Mouse (Mus musculus): ENCODE data around the gene Chd5.

Gene Chd5

DNA sequence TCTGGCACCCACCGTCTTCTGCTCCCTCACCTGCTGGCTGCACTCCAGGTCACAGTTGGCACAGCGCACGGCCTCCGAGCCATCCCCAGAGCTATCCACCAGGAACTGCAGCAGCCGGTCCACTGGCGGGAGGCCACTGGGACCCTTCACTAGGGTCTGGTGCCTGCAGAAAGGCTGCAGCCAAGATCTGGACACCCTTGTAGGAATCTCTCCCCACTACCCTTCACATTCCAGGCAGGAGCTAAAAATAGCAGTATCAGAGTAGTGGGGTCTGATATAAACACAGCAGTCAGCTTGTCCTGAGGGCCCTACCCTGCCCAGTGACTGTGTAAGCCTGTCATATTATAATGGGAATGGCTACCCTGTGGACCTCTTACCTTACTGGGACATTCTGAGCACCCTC, 20.8 kb upstream of the Chd5 start:
- CTCF ChIA-PET = no interaction called here

DNA sequence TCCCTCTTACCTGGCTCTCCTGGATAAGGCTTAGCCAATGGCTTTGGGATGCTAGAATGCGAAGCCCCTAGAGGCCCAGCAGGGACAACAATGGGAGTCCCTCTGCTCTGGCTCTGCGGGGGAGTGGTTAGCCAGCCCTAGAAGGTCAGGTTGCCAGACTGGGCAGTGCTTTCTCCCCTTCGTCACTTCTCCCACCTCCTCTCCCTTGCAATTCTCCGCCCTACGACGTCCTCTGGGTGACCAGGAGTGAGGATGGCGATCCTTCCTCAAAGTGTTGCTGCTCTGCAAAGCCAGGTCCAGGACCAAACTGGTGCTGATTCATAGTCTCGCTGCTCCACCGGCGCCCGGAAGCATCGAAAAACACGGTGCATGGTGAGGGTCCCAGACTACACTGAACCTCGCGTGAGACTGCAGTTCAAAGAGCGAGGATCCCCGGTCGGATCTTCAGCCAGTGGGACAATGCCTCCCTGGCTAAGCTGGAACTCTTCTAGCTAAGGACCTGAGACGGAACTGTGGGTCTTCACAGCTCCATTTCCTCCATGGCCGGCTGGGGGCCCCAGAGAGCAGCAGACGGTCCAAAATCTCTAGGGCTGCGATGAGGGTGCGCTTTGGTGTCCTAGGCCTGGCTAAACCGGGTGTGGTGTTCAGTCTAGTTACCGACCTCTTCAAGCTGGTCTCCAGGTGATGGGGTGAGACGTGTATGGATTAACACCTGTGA, 19.8 kb upstream of the Chd5 start, which contains the start of gene Rnf207:
Gene Rnf207, minus strand, starts transcription at position 477 of the 718 bp plus-strand sequence.
- CTCF ChIA-PET = no interaction called here

DNA sequence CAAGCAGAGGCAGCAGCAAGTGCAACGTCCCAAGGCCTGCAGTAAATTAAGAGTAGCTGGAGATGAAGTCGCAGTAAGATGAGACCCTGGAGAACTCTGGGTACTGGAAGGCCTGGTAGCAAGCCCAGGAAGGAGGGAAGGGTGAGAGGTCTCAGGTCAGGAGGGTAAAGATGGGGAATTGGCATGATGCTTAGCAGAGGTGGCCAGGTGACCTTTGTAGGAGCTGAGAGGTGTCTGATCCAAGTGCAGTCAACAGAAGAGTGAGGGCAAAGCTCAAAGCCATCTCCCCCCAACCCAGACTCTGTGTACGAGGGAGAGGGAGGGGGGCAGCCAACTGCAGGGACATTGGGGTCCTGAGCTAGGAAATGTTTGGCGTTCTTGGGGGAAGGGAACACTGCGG, 17.0 kb upstream of the Chd5 start:
- CTCF ChIA-PET = no interaction called here

DNA sequence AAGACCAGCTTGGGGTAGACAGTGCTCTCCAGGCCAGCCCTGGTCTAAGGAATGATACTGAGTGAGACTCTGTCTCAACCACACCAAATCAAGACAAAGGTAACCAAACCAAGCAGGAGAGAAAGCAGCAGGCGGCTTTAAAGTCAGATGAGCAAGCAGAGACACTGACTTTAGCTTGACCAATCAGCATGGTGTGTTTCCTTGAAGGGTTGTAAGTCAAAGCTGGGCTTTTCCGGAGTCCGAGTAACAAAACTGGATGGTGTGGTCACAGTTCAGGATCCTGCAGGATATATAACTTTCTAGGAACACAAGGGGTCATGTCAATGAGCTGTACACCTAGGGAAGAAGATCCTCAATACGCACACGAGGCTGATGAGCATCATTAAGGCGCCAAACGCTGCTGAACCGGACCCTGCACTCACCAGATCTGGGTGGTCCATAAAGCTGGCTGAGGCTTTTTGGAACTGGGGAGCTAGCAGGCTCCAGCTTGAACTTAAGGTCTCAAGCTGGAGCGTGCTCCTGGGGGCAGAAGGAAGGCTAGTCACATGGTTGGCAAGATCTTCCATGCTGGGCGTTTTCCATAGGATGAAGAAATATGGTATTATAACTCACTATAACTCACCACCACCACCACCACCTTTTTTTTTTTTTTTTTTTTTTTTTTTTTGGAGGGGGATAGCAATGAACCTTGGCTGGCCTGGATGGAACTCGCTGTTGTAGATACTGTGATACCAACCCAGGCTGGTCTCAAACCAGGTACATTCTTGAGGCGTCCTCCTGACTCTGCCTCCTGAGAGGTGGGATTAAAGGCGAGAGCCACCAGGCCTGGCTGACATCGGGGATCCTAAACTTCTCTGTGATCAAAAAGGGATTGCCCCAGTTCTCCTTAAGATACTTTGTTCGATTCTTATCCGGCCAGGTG, 13.5 kb upstream of the Chd5 start:
- CTCF ChIA-PET = no interaction called here

DNA sequence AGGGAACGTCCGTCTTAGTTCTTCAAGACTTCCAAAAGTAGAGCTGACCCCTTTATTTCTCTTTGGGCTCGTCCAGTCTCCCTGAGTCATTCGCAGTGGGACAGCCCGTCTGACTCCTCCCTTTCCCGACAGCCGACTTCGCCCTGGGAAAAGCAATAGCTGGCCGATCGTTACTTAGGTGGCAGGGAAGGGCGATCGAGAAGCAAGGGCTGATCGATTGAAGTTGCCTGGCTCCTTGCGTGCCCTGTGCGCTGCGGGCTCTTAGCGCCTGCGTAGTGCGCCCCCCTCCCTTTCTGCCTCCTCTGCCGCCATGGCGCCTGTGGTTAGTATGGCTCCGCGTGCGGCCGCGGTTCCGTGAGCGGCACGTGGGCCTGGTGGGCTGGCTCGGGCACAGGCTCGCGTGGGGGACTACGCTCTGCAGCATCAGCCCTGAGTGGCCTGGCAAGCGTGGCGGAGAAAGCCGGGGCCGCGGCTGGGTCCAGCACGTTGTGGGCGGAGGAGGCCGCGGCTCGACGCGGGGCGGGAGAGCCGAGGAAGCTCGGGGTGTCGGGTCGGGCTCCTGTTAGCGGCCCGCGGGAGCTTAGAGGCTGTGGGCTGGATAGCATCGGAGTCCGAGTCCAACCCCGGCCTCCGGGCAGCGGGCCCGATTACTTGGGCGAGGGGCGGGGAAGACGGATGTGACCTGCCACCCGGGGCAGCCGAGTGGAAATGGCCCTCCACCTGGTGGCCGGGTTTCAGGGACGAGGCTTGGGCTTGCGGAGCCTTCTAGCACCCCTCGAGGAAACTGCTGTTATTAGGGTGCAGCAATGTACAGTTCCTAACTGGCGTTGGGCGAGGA, 12.7 kb upstream of the Chd5 start, which contains the start of gene Rpl22:
Gene Rpl22, plus strand, starts transcription at position 169 of the 838 bp plus-strand sequence.
- CTCF ChIA-PET = no interaction called here

DNA sequence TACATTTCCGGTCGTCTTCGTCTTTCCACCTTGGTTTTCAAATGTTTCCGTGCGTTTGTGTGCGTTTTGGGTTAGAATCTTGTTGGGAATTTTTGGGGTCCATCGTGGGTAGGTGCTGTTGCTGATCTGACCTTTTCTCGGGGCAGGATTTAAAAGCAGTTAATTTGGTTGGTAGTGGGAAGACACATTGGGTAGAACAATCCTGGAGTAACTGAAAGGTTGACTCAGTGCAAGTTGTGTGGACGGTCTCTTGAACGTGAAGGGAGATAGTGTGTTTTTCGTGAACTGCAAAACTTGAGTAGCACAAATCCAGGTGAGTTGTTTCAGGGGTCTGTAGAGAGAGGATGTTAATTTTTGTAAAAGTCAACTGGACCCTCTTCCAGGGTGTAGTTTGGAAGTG, 11.9 kb upstream of the Chd5 start:
- CTCF ChIA-PET = no interaction called here

DNA sequence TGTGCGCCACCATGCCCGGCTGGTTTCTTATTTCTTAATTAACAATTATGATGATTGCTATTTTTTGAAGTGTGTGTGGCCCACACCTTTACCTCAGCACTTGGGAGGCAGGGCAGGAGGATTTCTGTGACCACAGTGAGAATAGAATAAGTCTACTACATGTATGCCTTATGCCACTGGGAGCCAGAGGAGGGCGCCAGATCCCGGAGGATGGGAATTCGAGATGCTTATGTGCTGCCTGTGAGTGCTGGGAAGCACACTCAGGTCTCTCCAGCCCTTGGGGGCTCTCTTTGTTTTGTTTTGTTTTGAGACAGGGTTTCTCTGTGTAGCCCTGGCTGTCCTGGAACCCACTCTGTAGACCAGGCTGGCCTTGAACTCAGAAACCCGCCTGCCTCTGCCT, 9.8 kb upstream of the Chd5 start:
- CTCF ChIA-PET = no interaction called here

DNA sequence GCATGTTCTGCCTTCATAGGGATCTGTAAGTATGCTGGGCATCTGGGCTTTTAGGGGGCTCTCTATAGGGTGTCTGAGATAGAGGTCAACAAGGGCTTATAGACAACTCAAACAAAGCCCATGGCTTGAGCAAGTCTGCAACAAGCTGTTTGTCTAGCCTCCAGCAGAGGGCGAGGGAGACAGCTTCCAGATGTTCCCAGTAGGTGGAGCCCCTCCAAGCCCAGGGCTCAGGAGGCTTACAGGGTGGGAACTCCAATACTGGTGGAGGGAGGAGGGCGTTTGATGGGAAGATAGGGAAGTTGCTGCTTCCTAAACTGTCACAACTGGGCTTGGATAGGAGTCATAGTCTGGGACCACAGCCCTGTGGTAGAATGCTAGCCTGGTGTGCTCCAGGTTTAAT, 5.5 kb upstream of the Chd5 start:
- CTCF ChIA-PET = interaction anchor here (0.6 kb wide), 1 partner anchor 50 kb away, joined by 4 read pairs; no protein-coding TSS in a partner anchor

DNA sequence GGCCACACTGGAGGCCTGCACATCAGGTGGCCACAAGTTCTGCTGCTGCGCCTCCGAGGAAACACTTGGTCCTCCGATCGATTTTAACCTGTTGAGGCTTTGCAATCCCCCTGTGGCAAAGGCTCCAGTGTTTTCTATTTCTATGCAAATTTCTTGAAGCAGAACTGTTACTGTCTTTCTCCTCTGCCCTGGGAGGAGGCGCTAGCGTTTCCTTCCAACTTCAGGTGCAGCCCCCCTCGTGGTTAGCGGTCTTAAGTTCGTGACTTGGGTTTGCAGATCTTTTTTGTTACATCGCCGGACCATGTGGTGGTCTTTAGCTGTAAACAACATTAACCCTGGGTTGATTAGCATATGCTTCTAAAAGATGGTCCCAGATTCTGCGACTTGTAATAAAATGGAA, 4.9 kb upstream of the Chd5 start:
- CTCF ChIA-PET = no interaction called here

DNA sequence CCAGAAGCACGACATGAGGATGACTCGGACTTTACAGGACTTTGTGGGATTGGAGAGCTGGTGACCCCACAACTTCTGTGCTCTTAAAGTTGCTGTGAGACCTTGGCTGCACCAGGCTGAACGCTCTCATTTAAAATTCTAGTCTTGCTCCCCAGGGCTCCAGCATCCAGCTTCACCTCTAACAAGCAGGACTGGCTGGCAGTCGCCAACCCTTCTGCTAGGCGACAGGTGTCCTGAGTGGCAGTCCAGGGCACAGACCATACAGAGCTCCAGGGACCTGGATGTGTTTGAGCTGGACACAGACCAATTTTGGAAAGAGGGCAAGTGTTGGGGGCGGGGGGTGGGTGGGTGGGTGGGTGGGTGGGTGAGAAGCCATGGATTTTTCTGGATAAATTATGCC, 679 bp upstream of the Chd5 start:
- CTCF ChIA-PET = no interaction called here

DNA sequence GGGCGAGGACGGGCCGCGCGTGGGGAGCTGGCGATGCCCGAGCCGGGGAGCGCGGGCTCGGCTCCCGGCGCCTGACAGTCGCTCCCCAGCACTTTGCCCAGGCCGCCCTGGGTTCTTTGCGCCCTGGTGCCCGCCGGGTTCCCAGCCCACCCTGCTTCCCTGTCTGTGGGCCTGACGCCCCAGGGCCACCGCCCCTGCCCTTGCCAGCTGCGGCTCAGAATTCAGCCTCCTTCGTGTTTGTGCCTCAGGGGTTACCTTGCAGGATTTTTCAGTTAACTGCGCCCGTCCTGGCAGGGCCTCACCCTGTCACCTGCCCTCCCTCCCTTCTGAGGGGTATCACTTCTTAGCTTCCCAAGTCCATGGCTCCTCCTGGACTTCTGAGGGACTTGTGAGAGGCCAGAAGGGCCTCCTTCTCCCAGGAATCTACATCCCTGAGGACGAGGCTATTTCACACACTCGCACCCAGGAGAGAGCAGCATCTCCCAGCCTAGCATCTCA, 891 bp downstream of the Chd5 start:
- CTCF ChIA-PET = no interaction called here

DNA sequence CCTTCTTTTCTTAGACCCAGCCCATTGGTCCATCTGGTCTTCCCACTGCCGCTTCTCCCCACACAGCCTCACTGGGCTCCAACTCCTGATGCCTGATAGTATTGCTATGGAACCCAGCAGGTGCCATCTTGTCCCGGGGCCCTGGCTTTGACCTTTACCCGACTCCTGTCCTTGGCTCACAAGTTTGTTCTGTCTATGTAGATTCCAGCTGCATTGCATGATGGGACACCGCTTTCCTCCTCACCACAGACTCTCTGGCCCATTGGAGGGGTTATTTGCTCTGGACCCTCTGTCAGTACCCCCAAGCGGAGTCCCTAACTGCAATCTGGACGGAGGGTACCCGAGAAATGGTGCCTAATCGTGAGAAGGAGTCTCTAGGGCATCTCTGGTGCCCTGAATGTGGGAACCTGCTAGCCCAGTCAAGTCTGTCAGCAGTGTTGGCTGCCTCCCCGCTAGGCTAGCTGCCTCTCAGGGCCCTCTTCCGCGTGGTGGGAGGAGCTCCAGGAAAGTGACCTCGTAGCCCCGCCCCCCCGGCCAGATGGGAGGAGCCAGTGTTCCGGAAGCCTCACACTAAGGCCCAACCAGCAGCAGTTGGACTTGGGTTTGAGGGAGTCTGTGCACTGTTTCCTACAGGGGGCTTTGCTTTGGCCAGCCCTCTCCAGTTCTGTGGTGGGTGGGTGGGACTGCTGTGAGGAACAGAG, 2.3 kb downstream of the Chd5 start:
- CTCF ChIA-PET = no interaction called here

DNA sequence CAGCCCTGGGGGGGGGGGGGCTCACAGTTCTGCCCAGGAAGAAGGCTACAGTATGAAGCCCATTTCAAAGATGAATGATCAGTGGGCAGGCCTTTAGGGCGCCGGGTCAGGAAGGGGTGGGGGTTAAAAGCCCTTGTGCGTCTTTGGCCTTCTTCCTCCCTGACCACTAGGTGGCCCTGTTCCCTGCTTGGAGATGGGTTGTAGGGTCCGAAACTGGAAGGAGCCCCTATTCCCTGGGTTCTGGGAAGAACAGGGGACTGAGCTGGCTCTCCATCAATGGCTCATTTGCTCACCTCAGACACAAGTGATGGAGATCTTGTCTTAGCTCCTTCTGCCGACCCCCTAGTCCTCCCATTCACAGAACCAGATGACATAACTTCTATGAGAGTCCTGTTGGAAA, 4.8 kb downstream of the Chd5 start:
- CTCF ChIA-PET = interaction anchor here (0.7 kb wide), 1 partner anchor 8 kb away, joined by 5 read pairs; no protein-coding TSS in a partner anchor

DNA sequence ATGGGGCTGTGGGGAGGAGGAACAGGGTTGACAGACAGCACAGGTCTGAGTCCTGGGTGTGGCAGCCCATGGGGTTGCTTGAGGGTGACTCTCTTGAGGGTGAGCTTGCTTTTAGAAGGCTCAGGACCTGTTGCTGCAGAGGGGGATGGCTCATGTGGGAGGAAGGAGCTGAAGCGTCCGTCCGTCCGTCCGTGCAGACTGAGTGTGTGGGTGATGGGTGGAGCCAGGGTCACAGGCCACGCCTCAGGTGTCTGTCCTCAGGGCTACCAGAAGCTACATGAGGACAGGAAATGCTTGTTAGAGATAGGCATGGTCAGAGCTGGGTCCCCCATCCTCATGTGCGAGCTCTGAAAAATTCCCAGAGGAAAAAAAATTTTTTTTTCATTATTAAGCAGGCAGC, 6.2 kb downstream of the Chd5 start:
- CTCF ChIA-PET = no interaction called here

DNA sequence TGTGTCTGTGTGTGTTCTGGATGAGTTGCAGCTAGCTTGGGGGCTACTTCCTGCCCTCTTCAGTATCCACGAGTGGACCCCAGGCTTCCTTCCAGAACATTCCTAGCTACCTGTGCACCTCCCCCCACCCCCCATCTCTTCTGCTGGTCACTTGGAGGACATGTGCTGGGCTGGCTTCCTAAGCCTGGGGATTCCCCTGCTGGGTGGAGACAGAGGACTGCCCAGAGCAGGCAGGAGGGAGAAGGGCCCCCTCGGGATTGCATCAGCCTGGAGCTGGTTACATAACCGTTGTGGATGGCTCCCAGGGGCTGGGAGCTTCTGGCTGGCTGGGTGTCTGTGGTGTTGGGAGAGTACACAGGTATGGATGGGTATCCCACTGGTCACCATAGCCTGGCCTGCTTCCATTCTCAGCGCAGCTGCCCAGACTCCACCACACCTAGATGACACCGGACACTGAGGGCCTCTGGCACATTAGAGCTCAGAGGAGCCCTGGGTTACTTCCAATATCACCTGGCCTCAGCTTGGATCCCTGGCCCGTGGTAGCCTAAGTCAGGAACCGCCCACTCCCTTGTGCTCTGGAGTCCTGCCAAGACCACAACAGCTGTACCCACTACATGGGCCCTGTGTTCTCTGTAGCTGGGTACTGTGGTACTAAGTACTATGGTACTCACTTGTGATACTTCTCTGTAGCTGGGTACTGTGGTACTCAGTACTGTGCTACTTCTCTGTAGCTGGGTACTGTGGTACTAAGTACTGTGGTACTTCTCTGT, 6.9 kb downstream of the Chd5 start:
- CTCF ChIA-PET = no interaction called here

DNA sequence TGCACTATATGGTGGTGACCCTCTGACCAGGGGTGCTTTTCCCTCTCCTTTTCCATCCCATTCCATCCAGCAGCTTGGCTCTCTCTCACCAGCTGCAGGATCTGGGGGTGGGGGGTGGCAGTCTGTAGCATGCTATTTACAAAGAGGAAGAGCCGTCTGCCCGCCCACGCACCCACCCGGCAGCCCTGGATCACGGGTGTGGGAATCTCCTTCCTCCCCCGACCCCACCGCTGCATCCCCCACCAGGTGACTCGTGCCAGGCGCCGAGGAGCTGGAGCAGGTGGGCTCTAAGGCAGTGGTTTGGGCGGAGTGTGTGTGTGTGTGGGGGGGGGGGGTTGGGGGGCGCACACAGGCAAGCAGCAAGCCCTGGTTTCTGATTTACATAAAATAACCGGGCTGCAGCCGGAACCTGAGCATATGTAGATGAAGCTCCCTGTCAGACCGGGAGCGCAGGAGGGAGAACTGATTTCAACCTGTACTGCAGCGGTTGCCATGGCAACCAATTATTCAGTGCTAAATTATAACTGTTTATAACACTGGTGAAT, 11.5 kb downstream of the Chd5 start:
- CTCF ChIA-PET = interaction anchor here (0.6 kb wide), 1 partner anchor 19 kb away, joined by 6 read pairs; no protein-coding TSS in a partner anchor

DNA sequence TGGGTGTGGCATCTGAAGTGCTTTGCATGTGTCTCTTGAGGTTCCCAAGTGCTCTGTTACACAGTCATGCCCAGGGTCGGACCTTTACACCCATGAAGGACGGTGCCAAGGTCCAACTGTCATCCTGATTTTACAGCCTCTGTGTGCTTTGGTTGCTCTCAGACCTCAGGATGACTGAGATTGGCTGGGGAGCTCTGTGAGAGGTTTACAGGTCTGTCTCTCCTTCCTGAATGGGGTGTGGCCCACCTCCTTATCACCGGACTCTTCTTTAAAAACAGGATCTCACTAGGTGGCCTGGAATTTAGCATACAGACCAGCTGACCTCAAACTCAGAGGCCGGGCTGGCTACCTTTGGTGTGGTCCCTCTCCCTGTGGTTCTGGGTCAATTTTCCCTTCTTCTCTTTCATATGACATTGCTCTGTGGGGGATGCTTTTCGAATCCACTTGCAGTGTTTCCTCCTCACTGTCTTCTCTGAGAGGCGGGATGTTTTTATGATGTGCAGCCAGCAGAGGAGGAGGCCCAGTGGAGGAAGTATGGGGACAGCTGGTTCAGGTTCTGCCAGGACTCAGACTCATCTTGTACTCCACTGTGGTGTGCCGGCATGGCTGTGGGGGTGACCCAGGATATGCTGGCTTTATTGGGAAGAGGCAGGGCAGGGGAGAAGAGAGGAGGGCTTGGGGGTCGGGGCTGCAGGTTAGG, 12.4 kb downstream of the Chd5 start:
- CTCF ChIA-PET = no interaction called here

DNA sequence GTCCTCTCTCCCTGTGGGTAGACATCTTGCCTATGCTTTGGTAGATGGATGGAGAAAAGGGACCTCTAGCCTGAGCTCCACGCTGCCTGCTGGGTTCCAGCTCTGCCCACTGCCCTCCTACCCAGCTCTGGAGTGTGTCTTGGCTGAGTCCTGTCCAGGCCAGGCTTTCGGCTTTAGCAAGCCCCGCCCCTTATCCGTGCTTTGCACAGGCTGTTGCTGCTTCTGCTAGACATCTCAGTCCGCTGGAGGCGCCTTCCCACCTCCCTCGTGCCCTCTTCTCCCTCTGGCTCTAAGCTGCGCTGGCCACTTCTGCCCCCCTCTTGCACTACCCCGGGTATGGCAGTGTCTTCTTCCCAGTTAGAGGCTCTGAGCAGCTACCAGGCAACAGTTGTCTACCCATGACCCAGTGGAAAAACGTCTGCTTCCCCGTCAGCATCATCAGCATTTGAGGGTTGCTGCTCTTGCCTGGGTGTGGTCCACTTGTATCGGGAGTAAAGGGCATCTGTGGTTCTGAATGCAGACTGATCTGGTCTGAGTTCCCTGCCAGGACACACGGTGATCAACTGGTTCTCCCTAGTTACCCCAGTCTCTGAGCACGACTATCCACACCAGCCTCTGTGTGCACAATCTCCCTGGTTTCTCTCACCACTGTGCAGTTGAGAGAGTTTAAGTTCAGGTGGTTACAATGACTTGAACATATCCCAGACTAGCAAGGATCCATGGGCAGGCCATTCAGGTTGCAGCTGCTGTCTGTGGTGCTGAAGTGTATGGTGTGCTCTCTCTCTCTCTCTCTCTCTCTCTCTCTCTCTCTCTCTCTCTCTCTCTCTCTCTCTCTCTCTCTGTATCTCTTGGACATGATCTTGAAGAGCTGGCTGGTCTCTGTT, 13.2 kb downstream of the Chd5 start:
- CTCF ChIA-PET = interaction anchor here (0.6 kb wide), 1 partner anchor 8 kb away, joined by 5 read pairs; no protein-coding TSS in a partner anchor

Measured in spleen, embryonic (tissue).